Mouse (Mus musculus): ENCODE data around the gene Ccl6. TPM values are rescaled to one million over a fixed set of nuclear protein-coding genes. Genes with fewer than 3 reads are reported as not detected.

The Ccl6 gene
- total RNA-seq (2021), result 10 to 100 TPM; 13.1 to 33.7 TPM
- polyA plus RNA-seq (2012; rRNA removed), result 3.4 and 3.7 TPM in 2 replicates
- long read RNA-seq, transcript Ccl6-201 (4 exons, 1,440 nt), result major isoform, 19 of 21 reads
- long read RNA-seq, partial matches to known transcripts, result 0 of 21 reads
- long read RNA-seq, other reads (novel, unspliced or antisense), result 2 of 21 reads

DNA sequence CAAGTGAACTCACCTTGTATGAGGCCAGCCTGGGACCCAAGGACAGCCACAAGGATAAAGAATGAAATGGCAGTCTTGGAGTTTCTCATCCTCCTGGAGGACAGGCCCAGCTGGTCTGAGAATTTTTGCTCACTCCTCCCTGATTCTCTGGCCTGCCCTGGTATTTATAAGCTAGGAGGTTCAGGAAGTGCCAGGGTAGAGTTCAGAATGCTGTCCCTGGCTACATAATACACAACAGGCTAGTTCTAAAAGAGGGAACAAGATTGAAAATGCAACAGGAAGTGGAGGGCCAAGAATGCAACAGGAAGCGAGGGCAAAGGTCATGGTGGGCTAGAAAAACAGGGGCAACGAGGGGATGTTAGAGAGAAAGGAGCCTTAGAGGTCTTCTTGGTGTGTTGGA lies at the start of gene Ccl6:
Gene Ccl6, minus strand, starts transcription at position 235 of the 400 bp plus-strand sequence.
- no peak for DNase-seq

DNA sequence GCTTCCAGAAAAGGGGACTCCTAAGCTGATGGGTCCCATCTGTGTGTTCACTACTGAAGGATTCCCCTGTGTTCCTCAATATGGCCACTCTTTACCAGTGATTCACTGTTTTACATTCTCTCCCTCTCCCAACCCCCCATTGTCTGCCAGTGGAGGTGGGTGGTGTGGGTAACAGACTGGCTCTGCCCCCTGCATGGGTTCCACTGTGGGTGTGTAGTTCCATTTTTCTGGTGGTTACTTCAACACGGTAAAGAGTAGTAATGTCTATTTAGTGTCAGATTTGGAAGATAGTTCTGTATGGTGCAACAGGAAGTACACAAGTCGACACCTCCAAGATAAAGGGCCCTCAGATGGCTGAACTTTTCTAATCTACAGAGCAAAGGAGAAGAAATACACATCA lies 48.3 kb upstream of the Ccl6 start:
- DNase-seq, result no peak

- no peak for DNase-seq
Measured at GRCm38 (mm10) chr11:83640141-83640540, 47.3 kb upstream of the Ccl6 start.

- DNase-seq, result no peak
Measured at GRCm38 (mm10) chr11:83639533-83639932, 46.6 kb upstream of the Ccl6 start.

DNA sequence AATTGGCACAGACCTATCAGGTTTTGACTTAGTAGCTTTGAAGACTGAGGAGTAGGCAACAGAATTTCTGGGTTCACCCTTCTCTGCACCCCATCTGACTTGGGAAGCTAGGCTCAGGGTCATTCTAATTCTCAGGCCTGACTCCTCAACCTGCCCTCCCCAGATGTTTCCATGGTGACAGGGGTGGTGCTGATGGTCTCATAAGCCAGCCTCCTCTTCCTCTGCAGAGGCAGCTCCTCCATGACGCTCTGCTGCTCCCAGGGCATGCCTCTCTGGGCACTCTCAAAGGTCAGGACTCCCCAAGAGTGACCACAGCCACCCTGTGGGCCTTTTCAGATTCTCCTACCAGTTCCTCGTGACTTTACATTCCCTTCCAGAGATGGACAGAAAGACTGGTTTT lies 46.0 kb upstream of the Ccl6 start:
- DNase-seq, result no peak

- no peak for DNase-seq
Measured at GRCm38 (mm10) chr11:83636742-83637235, 43.9 kb upstream of the Ccl6 start.

DNA sequence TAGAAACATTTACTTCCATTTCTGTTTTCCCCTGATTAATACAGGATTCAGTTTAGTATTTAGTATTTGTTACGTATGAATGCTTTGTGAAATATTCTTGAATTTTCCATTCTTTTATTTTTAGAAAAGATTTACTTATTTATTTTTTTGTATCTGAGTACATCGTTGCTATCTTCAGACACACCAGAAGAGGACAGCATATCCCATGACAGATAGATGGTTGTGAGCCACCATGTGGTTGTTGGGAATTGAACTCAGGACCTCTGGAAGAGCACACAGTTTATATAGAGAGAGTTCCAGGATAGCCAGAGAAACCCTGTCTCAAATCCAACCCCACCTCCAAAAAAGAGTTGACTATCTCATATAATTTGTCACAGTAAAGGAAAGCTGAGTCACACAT lies 42.0 kb upstream of the Ccl6 start:
- DNase-seq, result no peak

GRCm38 (mm10) chr11:83634425-83634824 lies 41.5 kb upstream of the Ccl6 start:
- no peak for DNase-seq

GRCm38 (mm10) chr11:83632744-83633143 lies 39.9 kb upstream of the Ccl6 start:
- peak; percentile 18 for DNase-seq

- no peak for DNase-seq
Measured at GRCm38 (mm10) chr11:83631065-83631464, 38.2 kb upstream of the Ccl6 start.

GRCm38 (mm10) chr11:83630630-83631029 lies 37.7 kb upstream of the Ccl6 start:
- no peak for DNase-seq

GRCm38 (mm10) chr11:83628808-83629207 lies 35.9 kb upstream of the Ccl6 start:
- DNase-seq, result no peak

DNA sequence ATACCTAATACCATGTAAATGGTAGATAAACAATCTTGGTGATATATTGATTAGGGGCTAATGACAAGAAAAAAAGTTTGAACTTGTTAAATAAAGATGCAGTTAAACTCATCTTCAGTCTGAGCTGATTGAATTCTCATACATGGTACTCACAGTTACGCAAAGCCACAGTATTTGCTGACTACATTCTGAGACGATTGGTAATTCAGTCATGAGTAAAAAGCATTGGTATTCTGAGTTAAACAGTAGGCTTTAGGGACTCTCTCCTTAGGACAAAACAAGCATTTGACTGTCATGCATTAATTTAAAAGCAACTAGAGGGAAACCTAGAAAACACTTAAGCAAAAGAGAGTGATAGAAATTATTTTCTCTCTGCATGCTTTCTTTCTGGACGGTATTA lies 30.7 kb upstream of the Ccl6 start:
- no peak for DNase-seq

DNA sequence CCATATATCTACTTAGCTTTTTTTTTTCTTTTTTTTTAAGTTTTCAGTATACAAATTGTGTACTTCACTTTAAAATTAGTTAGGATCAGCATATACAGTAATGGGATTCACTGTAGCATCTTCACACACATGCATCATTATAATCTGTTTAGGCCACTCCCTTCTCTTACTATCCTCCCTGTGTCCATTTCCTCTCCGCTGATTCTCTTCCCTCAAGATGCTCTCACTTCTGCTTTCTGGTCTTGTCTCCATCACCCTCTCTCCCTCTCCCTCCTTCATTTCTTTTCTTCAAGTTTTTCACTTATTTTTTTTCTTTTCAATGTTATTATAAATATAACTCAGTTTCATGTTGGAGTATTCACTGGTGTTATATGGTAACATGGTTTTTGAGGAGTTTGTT lies 26.1 kb upstream of the Ccl6 start:
- DNase-seq, result no peak

GRCm38 (mm10) chr11:83618238-83618637 lies 25.4 kb upstream of the Ccl6 start:
- no peak for DNase-seq

GRCm38 (mm10) chr11:83616586-83616985 lies 23.7 kb upstream of the Ccl6 start:
- no peak for DNase-seq

GRCm38 (mm10) chr11:83610900-83611299 lies 18.0 kb upstream of the Ccl6 start:
- DNase-seq, result no peak

- no peak for DNase-seq
Measured at GRCm38 (mm10) chr11:83606396-83606795, 13.5 kb upstream of the Ccl6 start.

GRCm38 (mm10) chr11:83605535-83605934 lies 12.6 kb upstream of the Ccl6 start:
- no peak for DNase-seq

DNA sequence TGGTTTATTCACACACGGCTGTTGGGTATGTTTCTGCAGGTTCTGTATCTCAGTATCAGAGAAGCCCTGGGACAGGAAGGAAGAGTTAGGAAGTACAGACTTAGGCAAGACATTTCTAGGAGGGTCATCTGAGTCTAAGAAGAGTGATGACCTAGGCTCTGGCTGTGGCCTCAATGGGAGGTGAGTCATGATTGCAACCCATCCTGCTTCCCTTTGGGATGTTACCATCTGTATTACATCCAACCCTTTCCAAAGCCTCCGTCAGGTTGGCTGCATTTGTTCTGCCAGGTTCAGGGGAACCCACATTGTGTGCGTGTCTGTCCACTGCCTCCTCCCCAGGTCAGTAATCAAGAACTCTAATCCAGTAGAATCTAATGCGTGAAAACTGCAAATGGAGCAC lies 11.8 kb upstream of the Ccl6 start:
- no peak for DNase-seq

DNA sequence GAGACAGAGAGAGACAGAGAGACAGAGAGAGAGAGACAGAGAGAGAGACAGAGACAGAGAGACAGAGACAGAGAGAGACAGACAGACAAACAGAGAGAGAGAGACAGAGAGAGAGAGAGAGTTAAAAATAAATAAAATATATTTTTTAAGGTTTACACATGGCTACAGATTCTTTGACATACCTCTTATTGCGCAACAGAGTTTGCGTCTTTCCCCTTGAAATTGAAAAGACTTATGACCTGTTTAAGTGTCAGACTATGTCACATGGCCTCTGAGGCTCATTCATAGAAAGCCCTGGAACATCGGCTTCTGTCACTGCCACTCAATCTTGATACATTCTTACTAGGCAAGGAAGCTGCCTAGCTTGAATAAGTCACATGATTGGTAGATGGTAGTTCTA lies 10.5 kb upstream of the Ccl6 start:
- DNase-seq, result no peak

- no peak for DNase-seq
Measured at GRCm38 (mm10) chr11:83600576-83600975, 7.7 kb upstream of the Ccl6 start.

- DNase-seq, result no peak
Measured at GRCm38 (mm10) chr11:83598991-83599390, 6.1 kb upstream of the Ccl6 start.

GRCm38 (mm10) chr11:83598207-83598837 lies 5.4 kb upstream of the Ccl6 start:
- no peak for DNase-seq

All from adrenal gland, adult 2 months (tissue).